Mouse (Mus musculus) heart, postnatal 10 days (tissue): ENCODE measurements around the gene Klb. TPM values are rescaled to one million over a fixed set of nuclear protein-coding genes. Genes with fewer than 3 reads are reported as not detected.
"Not testable (repeated sequence)": the region's sequence is repeated elsewhere in the genome, so short reads cannot be mapped to it uniquely, and the experiment has no call there.

ENCODE experiments used
- DNase-seq, 2 experiments: peaks; one replicate each; pipeline ENCODE4 v3.0.0; 2021
- intact Hi-C: fragments of 180-260 bp; cut with DNase I; formaldehyde crosslinking; loops from one replicate; pipeline ENCODE4 v1.15.1; 2025
- total RNA-seq, 2 experiments: library from RNA; stranded (reverse); gene quantifications; 2 replicates each; pipeline ENCODE4 v1.2.3; 2021

Klb gene
- total RNA-seq: 1 to 10 TPM in 1 of 2 experiments, under 1 TPM in 1; 0.79 to 1.7 TPM

GRCm38 (mm10) chr5:65348168-65348567, at the start of gene Klb:
Gene Klb, plus strand, starts transcription at chr5:65348314.
- intact Hi-C loops: no loop called here
- DNase-seq: no peak

- intact Hi-C loops, DNase-seq: not testable (repeated sequence)
Measured at GRCm38 (mm10) chr5:65299623-65300022, 48.5 kb upstream of the Klb start.

- intact Hi-C loops: no loop called here
- DNase-seq: no peak
Measured at GRCm38 (mm10) chr5:65300121-65300520, 48.0 kb upstream of the Klb start.

GRCm38 (mm10) chr5:65305516-65305915, 42.6 kb upstream of the Klb start:
- intact Hi-C loops: no loop called here

GRCm38 (mm10) chr5:65308208-65308607, 39.9 kb upstream of the Klb start:
- intact Hi-C loops: no loop called here
- no peak for DNase-seq

More at GRCm38 (mm10) chr5:65305516-65305915, 42.6 kb upstream of the Klb start:
- DNase-seq: no peak

- no peak for DNase-seq
- intact Hi-C loops: no loop called here
Measured at GRCm38 (mm10) chr5:65308866-65309265, 39.2 kb upstream of the Klb start.

- DNase-seq: no peak
- intact Hi-C loops: no loop called here
Measured at GRCm38 (mm10) chr5:65319176-65319575, 28.9 kb upstream of the Klb start.

- intact Hi-C loops: no loop called here
- no peak for DNase-seq
Measured at GRCm38 (mm10) chr5:65322165-65322564, 25.9 kb upstream of the Klb start.

GRCm38 (mm10) chr5:65324271-65324670, 23.8 kb upstream of the Klb start:
- intact Hi-C loops: no loop called here
- DNase-seq: no peak

GRCm38 (mm10) chr5:65324758-65325355, 23.3 kb upstream of the Klb start:
- no peak for DNase-seq
- intact Hi-C loops: no loop called here

- intact Hi-C loops: no loop called here
- DNase-seq: peak; percentile 34 to 41
Measured at GRCm38 (mm10) chr5:65326212-65326611, 21.9 kb upstream of the Klb start.

- DNase-seq: no peak
- intact Hi-C loops: no loop called here
Measured at GRCm38 (mm10) chr5:65329971-65330370, 18.1 kb upstream of the Klb start.

- DNase-seq: no peak
- intact Hi-C loops: no loop called here
Measured at GRCm38 (mm10) chr5:65334788-65335187, 13.3 kb upstream of the Klb start.

GRCm38 (mm10) chr5:65335298-65336074, 12.6 kb upstream of the Klb start, which contains the start of gene Rfc1:
Gene Rfc1, minus strand, starts transcription at chr5:65335670.
- intact Hi-C loops: loop anchor here (2.0 kb wide), 1 partner anchor 55 kb away; the partner anchor contains the start of genes Lias and Rpl9

GRCm38 (mm10) chr5:65336075-65336355, 12.1 kb upstream of the Klb start:
- no peak for DNase-seq
- intact Hi-C loops: loop anchor here (2.0 kb wide), 1 partner anchor 55 kb away; the partner anchor contains the start of genes Lias and Rpl9

More at GRCm38 (mm10) chr5:65335298-65336074, 12.6 kb upstream of the Klb start, which contains the start of gene Rfc1:
- DNase-seq: peak; percentile 90 to 92

GRCm38 (mm10) chr5:65338394-65338793, 9.7 kb upstream of the Klb start:
- DNase-seq: no peak
- intact Hi-C loops: no loop called here

- intact Hi-C loops: no loop called here
- no peak for DNase-seq
Measured at GRCm38 (mm10) chr5:65340167-65340566, 7.9 kb upstream of the Klb start.

- DNase-seq: no peak
- intact Hi-C loops: no loop called here
Measured at GRCm38 (mm10) chr5:65350508-65350907, 2.4 kb downstream of the Klb start.

GRCm38 (mm10) chr5:65354097-65354496, 6.0 kb downstream of the Klb start:
- DNase-seq: no peak
- intact Hi-C loops: no loop called here

- DNase-seq: no peak
- intact Hi-C loops: no loop called here
Measured at GRCm38 (mm10) chr5:65354985-65355384, 6.9 kb downstream of the Klb start.

GRCm38 (mm10) chr5:65356851-65357250, 8.7 kb downstream of the Klb start:
- DNase-seq: no peak
- intact Hi-C loops: no loop called here

- no peak for DNase-seq
- intact Hi-C loops: no loop called here
Measured at GRCm38 (mm10) chr5:65357771-65358170, 9.7 kb downstream of the Klb start.
